Mouse (Mus musculus): ENCODE measurements around the gene Fam227b. TPM values are rescaled to one million over a fixed set of nuclear protein-coding genes. Genes with fewer than 3 reads are reported as not detected.

The Fam227b gene
- not detected for total RNA-seq (2021)

DNA sequence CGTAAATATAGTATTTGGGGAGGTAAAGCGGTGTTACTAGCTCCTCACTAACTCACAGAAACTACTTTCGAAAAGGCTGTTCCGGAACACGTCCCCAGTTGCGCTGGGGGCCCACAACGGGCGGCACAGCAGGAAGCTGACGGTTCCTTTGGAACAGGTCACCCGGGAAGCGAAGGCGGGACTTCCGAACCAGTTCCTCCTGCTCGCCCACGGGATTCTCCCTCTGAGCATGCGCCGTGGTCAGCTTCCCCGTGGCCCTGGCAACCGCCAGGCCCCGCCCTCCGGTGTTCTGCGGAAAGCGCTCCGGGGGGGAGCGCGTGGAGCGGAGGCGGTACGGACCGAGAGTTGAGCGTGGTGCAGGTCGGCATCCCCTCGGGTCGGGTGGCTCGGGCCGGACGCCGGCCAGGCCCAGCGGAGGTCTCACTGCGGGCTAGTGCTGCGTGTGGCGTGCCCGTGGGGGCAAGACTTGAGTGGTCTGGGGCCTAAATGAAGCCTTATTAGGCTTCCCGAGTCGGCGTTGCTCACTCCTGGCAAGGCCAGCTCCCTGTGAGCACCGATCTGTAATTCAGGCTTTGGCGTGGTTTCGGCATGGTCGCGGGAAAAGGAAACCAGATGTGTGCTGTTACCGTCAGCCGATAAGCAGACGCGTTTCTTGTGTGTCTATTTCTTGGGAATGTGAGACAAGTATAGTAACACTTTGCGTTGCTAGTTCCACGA lies at the start of gene Fam227b, which contains the start of gene Dtwd1:
Fam227b (minus strand) TSS at position 150 of the 717 bp plus-strand sequence.
Dtwd1 (plus strand) TSS at position 287 of the 717 bp plus-strand sequence.
- peak; percentile 98 for DNase-seq

DNA sequence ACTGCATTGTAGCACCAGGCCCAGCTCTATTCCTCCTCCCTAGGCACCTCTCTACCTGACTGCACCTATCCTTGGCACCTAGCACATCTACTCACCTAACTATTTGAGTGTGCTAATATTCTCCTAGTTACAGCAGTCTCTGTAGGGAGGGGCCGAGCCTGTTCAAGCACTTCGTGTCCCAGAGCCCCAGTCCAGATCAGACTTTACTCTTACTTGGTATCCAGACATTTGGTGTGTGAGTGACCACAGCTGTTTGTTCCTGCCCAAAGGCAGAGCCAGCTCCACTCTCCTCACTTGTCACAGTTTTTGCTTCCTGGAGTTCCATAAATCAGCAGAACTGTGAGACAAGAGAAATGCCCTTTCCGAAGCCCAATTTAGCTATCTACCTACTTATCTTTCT lies 47.2 kb upstream of the Fam227b start:
- DNase-seq = no peak

DNA sequence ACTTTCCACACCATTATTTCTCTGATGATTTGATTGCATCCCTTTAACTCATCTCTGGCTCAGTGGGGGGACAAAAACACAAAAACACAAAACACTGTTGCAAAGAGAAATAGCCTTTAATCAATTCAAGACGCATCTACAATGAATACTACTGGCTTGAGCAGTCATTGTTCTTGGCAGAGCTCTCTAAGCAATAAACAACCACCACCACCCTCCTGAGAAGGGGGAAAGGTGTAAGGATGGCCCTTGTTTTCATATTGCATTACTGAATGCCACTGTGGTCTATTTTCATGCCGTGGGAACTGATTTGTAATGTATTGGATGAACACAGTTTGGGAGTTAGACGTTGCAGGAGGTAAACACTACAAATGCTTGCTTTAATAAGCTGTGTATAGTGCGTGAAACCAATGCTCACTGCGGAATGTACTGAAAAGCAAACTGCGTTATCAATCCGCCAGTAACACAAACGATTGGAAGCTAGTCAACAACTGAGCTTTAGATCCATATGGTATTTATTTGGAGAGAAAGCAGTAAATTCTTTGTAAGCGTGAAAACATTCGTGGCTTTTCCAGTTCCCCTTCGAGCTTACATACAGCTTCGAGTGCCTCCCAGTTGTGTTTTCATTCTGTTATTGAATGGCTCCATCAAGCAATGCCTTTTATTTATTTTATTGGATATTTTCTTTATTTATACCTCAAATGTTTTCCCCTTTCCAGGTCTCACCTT lies 44.0 kb upstream of the Fam227b start:
- DNase-seq = no peak

DNA sequence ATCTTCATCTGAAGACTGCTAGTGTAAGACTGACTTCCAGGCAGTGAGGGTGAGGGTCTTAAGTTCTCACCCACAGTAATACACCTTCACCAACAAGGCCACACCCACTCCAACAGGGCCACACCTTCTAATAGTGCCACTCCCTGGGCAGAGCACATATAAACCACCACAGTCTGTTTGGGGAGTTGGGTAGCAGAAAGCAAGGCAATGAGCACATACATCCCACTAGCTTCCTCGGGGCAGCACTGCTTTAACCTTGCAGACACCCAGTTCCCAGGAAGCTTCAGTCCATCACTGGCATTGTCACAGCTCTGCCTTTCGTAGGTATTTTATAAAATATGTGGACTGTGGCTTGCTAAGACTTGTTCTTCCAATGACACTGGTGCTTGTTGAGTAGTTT lies 40.3 kb upstream of the Fam227b start:
- DNase-seq = no peak

DNA sequence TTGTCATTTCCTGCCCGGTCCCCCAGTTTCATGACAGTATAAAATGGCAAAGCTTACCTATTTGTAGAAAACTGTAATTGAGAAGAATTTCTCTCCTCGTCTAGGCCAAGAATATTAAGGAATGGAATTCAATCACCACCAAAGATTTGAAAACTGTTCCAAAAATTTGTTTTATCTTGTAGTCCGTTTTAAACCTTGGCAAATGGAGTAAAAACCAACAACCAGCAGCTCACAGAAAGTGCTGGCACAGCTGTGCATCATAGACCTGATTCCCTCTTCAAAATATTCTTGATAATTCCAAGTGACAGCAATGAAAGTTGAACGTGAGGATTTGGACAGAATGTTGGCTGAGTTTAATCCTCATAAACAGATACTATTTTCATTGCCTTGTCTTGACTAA lies 39.5 kb upstream of the Fam227b start:
- no peak for DNase-seq

DNA sequence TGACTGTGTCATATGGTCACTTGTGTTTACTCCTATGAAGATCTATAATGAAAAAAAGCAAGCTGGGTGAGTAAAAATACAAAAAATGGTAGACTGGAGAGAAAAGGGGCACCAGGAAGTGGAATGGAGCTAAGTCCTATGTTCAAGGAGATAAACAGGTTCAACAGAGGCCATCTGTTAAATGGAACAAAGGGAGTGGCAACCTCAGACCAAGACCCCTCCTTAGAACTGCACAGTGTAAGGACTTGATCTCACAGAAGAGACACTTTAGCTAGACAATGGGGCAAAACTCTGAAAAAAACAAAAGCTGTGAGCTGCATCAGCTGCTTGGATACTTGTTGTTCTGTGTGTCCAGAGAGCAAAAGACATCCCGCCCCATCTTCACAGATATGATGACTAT lies 19.6 kb upstream of the Fam227b start:
- DNase-seq = no peak

DNA sequence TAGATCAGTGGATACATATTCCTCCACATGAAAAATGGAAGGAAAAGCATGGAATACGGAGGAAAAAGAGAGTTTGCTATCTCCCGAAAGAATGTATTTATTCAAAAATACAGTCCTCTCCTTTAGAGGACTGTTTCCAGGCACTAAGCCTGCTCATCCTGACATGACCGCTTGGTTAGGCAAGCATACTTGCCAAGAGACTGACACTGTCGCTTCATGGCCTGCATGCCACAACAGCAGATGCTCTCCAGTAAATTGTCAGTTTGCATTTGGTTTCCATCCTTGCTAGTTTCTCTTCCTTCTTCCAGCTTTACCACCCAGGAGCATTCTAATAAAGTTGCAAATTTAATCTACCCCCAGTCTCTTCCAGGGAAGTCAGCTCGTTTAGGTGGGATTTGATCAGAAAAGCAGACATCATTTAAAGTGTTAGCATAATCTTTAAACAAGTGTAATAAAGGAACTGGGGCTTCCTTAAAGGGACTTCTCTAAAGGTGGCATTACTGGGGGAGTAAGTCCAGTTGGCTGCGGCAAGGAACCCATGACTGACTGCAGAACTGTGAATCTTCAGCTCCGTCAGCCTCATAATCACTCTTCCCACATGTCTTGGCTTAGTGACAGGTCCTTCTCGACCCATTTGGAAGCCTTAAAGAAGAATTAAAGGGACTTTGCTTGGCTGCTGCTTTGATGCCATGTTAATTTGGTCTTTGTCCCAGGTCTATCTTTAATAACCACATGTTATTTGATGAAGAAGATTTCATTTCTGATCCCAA lies 15.2 kb upstream of the Fam227b start:
- no peak for DNase-seq

DNA sequence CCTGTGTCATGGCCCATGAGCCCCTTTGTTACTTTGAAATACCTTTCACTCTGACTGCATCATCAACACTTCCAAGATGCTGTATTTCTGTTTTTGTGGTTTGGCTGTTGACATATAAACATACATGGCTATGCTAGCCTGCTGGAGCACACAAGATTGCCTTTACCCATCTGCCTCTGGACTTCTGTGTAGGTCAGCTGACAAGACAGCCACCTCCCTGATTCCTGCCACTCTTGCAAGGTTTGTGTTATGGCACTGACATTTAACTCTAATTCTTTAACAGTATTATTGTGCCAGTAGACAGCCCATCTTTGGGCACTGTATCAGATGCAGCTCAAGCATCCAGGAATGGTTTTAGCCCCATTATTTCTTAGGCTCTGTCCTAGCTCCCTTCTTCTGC lies 14.5 kb upstream of the Fam227b start:
- DNase-seq = no peak

DNA sequence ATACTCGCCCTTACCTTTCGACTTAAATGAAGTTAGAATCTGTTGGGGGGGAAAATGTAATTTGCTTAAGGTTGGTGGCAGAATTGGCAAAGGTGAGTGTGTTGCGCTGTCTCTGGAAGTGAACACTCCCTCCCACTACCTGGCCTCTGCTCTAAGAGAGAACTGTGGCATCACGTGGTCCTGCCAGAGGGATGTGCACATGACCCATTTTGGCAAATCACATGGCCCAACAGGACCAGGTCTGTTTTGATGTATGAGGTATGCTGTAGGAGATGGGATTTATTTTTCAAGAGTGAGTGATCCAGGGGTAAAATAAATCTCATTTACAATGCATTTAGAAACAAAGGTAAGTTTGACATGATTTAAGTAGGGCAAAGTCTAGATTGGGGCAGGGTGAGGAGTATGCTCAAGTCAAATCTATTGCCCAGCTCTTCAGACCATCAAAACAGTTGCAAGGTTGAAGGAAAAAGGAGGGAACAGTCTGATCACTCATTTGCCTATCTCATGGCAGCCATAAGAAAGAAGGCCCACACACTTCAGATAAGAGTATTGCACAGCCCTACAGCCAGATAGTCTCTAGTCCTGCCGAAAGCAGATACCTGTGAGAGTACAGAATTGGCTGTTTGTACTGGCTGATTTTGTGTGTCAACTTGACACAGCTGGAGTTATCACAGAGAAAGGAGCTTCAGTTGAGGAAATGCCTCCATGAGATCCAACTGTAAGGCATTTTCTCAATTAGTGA lies 13.6 kb upstream of the Fam227b start:
- no peak for DNase-seq

DNA sequence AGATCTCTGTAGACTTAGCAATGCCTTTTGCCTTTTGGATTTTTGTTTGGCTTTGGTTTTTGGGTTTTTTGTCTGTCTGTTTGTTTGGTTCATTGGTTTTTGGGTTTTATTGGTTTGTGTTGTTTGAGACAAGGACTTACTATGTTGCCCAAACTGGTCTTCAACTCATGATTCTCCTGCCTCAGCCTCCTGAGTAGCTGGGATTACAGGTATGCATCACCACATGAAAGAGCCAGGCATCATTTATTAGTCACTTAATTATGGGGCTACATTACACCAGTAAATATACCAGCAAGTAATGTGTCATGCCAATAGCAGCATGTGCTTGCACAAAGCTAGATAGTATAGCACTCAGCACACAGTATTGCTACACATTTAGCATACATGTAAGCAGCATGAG lies 4.1 kb downstream of the Fam227b start:
- no peak for DNase-seq

DNA sequence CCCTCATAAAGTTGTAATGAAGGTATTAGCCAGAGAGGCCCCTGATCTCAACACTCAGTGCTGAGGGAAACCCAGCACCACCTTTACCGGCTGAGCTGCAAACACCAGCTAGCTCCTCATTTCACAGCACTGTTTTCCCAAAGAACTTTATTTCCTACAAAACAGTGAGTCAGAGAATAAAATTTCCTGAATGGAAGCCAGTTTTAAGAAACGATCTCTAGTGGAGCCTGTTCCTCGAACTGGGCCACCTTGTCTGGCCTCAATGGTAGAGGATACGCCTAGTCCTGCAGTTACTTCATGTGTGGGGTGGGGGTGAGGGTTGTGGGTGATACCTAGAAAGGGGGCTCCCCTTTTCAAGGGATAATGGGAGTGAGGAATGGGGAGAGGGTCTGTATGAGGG lies 57.2 kb downstream of the Fam227b start:
- DNase-seq = no peak

DNA sequence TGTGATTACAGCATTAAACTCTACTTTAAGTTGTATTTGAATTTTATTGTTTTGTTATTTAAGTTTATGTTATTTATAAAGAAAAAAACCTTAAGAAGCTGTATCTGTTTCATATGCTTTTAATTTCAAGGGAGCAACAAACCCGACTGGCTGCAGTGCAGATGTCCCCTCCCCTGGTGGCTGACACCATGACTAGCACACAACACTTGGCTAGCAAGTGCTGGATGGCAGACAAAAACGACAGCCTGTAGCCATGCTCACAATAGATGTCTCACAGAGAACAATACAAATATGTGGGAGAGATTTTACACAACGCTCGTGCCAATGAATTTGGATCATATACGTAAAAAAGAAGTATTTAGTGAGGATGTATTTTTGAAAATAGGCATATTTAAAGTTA lies 61.4 kb downstream of the Fam227b start:
- no peak for DNase-seq

DNA sequence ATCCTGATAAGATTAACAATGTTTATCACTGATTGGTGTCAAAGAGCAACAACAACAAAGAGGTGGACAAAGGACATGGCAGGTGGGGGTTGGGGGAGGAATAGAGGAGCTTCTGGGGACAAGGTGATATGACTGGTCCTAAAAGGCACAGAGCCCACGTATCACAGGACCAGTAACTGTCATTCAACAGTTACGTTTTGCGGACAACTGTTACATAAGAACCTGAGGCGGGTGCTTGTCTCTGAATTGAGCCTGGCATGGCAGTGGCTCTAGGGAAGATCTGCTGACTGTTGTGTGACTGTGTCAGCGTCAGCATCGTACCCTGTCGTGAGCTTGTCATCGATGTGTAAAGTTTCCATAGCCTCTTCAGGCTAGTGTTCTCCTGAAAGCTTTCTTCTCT lies 65.6 kb downstream of the Fam227b start:
- no peak for DNase-seq

DNA sequence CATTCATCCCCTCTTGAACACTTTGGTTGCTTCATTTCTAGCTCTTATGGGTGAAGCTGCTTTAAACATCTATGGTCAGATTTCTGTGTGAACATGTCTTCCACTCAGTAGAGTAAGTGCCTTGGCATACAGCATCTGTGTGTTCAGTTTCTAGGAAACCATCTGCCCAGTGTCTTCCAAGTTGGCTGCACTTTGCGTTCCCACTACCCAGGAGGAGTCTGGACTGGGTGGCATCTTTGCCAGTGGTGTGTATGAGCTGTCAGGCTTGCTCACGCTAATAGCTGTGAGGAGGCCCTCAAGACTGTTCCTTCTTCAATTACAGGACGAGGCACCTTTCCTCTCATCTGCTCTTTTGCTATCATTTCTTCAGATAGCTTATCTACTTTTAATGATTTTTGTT lies 67.5 kb downstream of the Fam227b start:
- peak; percentile 26 to 39 for DNase-seq

DNA sequence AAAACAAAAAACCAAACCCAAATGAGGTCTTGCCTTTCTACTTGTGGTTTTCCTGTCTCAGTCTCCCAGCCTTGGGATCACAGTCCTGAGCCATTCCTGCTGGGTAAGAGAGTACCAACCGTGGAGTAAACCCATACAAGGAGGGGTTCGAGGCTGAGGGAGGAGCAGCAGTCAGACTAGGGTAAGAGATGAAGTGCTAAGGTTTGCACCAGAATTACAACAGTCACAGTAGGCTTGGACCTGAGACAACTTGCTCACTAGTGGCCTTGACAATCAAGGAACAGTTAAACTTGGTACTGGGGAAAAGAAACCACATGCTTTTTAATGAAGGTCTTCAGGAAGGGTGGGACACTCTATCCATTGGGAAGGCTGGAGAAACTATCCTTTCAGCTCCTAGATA lies 72.7 kb downstream of the Fam227b start:
- DNase-seq = no peak

DNA sequence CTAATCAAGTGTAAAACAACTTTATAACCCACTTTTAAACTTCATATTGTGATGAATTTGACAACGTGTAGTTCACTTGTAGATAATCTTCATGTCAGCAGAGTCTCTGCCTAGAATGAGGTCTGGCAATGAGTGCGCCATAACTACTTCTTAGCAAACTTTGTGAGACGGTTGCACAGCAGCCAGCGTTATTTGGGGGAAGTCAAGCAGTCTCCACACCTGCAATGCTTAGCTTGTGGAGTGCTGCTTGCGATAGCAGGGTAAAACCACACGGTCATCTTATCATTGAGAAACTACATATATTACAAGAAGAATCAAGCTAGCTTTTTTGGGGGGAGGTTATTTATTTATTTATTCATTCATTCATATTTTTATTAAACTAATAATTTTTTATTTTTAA lies 75.3 kb downstream of the Fam227b start:
- DNase-seq = no peak

DNA sequence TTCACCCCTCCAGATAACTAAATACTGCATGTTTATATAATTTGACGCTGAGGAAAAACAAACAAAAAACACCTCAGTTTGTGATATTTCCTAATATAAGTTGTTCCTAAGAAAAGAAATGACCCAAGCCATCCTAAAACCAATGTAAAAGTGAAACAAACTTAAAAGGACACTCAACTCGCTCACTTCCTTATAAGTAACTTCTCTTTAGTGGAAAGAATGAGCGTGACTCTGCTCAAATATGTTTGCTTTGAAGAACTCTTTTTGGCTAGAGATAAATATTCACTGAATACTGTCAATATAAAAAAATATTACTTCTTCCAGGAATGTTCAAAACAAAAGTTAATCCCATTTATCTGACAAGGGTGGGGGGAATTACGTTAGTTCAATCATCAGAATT lies 78.1 kb downstream of the Fam227b start:
- DNase-seq = no peak

DNA sequence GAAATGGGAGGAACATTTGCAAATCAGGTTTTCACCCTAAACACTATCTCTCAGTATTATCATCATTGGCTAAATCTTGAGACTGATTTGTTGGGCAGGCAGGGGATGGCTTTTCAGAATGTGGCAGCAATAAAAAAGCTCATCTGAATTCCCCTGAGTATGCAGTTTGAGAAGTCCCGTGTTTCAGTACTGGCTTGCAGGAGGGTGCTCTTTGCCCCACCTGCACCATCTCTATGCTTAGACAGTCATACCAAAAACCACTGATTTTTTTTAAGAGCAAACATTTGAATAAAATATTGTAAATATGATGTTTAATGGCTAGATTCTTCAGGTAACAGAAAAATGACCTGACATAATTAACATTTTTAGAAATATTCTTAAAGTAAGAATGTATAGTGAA lies 82.1 kb downstream of the Fam227b start:
- no peak for DNase-seq

DNA sequence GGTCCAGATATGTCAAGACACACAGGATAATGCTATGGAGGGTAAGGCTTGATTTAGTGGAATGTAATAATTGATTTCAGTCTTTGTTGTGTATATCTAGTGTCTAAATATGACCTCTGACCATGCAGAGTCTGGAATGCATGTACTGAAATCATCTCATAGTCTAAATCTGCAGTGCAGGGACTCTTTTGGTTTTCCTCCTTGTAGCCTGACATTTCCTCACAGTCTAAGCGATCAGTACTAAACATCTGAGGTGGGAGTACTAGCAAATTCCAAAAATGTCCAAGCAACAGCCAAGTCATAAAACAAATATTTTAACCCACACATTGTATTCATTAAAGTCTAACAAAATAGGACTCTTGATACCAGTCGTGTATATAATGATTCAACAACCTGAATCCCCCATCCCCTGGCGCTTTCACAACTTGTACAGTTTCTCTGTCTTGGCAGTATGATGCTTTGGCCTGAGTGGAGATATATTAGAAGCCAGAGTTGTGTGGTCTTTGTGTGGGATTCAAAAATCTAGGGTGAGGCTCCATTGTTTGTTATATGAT lies 86.4 kb downstream of the Fam227b start:
- DNase-seq = no peak

DNA sequence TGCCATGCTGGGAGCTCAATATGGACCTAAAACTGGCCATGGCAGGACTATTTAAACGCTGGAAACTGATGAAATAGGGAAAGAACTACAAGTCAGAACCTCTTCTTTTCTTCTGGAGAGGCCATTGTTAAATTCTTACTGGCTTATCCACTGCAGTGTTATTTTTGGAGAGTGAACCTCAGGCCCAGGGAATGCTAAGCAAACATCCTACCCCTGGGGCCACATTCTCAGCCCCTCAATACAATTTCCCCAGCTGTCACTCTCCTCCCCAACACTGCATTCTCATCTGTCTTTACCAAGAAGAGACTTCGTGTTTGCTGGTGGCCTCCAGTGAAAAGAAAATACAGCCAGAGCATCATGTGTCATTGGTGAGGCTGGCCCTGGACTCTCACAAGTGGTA lies 87.0 kb downstream of the Fam227b start:
- DNase-seq = no peak

DNA sequence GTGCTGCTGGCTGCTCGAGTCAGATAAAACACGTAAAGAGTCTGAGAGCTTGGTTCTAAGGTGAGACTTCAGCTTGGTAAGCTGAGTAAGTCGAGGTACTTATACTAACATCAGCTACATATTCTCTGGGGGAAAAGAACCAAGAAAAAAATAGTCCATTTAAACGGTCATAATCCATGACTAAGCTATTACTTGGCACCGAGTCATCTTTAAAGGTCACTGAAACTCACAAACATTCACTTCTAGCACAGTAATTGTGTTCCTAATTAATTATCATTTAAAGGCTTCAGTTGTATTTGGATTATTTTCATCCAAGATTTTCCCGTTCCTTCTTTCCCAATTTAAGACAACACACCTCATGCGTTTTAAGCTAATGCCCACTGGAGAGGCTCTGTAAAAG lies 88.9 kb downstream of the Fam227b start:
- DNase-seq = no peak

DNA sequence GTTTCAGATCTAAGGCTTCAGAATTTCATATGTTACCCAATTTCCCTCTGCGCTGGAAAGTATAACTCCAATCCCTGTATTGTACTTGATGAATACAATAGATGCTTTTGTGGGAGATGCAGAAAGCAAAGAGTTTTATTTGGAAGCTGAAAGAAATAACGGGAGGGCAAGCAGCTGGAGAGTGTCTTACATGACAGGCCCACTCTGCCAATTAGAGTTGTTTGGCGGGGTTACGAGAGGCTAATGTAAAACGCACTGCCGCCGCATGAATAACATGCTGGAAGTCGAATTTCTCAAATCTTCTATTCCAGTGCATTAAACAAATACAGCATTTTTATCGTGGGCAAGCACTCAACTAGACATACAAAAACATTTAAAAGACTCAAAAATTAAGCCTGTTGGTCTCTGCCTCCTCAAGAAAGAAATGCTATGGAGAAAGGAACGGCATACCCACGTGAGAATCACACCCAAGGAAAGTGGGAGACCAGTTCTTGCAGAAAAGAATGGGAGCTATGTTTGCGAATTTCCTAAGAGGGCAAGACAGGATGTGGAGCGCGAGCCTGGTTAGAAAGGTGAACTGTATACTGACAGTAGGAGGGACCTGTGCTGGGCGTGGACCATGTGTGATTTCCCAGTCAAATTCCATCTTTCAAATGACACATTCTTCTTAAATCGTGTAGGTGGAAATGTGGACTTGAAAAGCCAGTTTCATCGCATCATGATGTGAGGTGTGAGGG lies 90.6 kb downstream of the Fam227b start:
- no peak for DNase-seq

Measured in layer of hippocampus, postnatal 36 days (tissue).